In genomic region chr9:44882436-44882980, GRCm38 (mm10) we compare ENCODE assay signal across 8 mouse cellular contexts. TPM values are rescaled to one million over a fixed set of nuclear protein-coding genes. Genes with fewer than 3 reads are reported as not detected.
DNase-seq lines count a peak whose midpoint lies in the region; ATAC-seq and TF ChIP-seq lines count a peak whose summit lies in the region.

No protein-coding gene starts in this region.

- ATAC-seq in Patski, result peak; percentile 46
- peak; percentile 45 for ATAC-seq in common myeloid progenitor, adult 5-6 weeks (replicated peaks; ENCODE audit: low read depth, poor library complexity, severe bottlenecking)
- ATAC-seq in intestine, postnatal 0 days, result no peak
- peak; percentile 39; the same call in 1 of the 2 replicates for ATAC-seq in liver, embryonic 11.5 days (replicated peaks; ENCODE audit: low FRiP score)

- 0% methylated on average over 26 of the region's 27 CpGs for WGBS in intestine, postnatal 0 days
- under 1% methylated on average over 27 of the region's 27 CpGs for WGBS in liver, embryonic 11.5 days

- CTCF ChIA-PET in Patski (lab: Charles Lee), result interaction anchor here (1.0 kb wide), 1 partner anchor 38 kb away, joined by 4 read pairs; the partner anchor contains the start of gene Atp5l

- H3K9me3 ChIP-seq in intestine, postnatal 0 days (ENCODE audit: control insufficient read depth), result no peaks in the 10 kb centered on the region
- no peaks in the 10 kb centered on the region for H3K9me3 ChIP-seq in liver, embryonic 11.5 days (ENCODE audit: control insufficient read depth, low read length)

- H3K27ac ChIP-seq in intestine, postnatal 0 days (ENCODE audit: low read depth, low read length), result no peak overlapping the region
- H3K27ac ChIP-seq in liver, embryonic 11.5 days (ENCODE audit: low read depth, low read length), result peak overlapping the region; percentile 98

- 0 out of 2 replicates have a peak, but pooled peaks cover 10% of the 10 kb centered on the region for H3K4me1 ChIP-seq in intestine, postnatal 0 days (replicated peaks; ENCODE audit: control insufficient read depth, insufficient read depth, low read length)
- peaks cover 20% of the 10 kb centered on the region for H3K4me1 ChIP-seq in liver, embryonic 11.5 days (replicated peaks; ENCODE audit: control insufficient read depth, insufficient read depth, low read length)

- no peak for TF ChIP-seq CTCF in Patski (IDR thresholded peaks at IDR 0.05)
- TF ChIP-seq CTCF in intestine, postnatal 0 days (IDR thresholded peaks at IDR 0.05; ENCODE audit: low read depth), result peak; percentile 37

- H3K36me3 ChIP-seq in intestine, postnatal 0 days (ENCODE audit: control insufficient read depth, insufficient read depth), result no peaks in the 10 kb centered on the region
- H3K36me3 ChIP-seq in liver, embryonic 11.5 days (ENCODE audit: control insufficient read depth, insufficient read depth, low read length), result peaks cover 1% of the 10 kb centered on the region; the same call in 1 of the 2 replicates

- H3K9ac ChIP-seq in intestine, postnatal 0 days (ENCODE audit: low read depth, low read length), result no peak overlapping the region
- peak overlapping the region; percentile 85 for H3K9ac ChIP-seq in liver, embryonic 11.5 days (ENCODE audit: low read depth, low read length)

- H3K4me2 ChIP-seq in intestine, postnatal 0 days (replicated peaks; ENCODE audit: low read depth), result peak overlapping the region; percentile 98
- H3K4me2 ChIP-seq in liver, embryonic 11.5 days, result peak overlapping the region; percentile 99

- DNase-seq in 3T3-L1 (ENCODE audit: low read depth, low spot score) (peak; percentile 69), Patski (ENCODE audit: low read depth, low spot score) (no peak)
- peak; percentile 30 for DNase-seq in gastrocnemius, postnatal 25 days
- peak; percentile 78 for DNase-seq in liver, embryonic 11.5 days (ENCODE audit: low spot score)
- DNase-seq in naive thymus-derived CD4-positive, alpha-beta T cell, adult 2 months (ENCODE audit: low read depth), result peak; percentile 77
- DNase-seq in testis, postnatal 14 days (ENCODE audit: low spot score), result peak; percentile 47

- in situ Hi-C loops in Patski (cut with MboI; ENCODE audit: low pct_unique_long_range_greater_than_20kb), result no loop called here

- POLR2A ChIA-PET in Patski (lab: Charles Lee), result interaction anchor here (0.7 to 1.9 kb wide), 6 partner anchors 10 to 105 kb away, joined by 3 to 9 read pairs (median 4); no protein-coding TSS in a partner anchor

- peak overlapping the region; percentile 88 for H3K4me3 ChIP-seq in intestine, postnatal 0 days (ENCODE audit: low read depth, low read length)
- peak overlapping the region; percentile 99 for H3K4me3 ChIP-seq in liver, embryonic 11.5 days (ENCODE audit: low read depth, low read length)

- no peaks in the 10 kb centered on the region for H3K27me3 ChIP-seq in Patski
- H3K27me3 ChIP-seq in intestine, postnatal 0 days (replicated peaks; ENCODE audit: control insufficient read depth, insufficient read depth, low read length), result 0 out of 2 replicates have a peak, but pooled peaks cover 5% of the 10 kb centered on the region
- H3K27me3 ChIP-seq in liver, embryonic 11.5 days (replicated peaks; ENCODE audit: control insufficient read depth, insufficient read depth, low read length), result no peaks in the 10 kb centered on the region

RNA-seq across cellular contexts. Expression of gene Kmt2a, which starts 1.4 kb away (rescaled TPM):
- polyA plus RNA-seq in Patski (2021), result 22.2 TPM
- total RNA-seq in common myeloid progenitor, adult 5-6 weeks (2017), result 19.9 and 21.1 TPM in 2 replicates
- total RNA-seq in gastrocnemius, postnatal 25 days (2021), result 10 to 100 TPM; 10.0 to 15.3 TPM
- polyA plus RNA-seq in intestine, postnatal 0 days (2015; fragmentation: Nextera tagmentation; extraction: Ambion mirVana), result 2.9 and 3.4 TPM in 2 replicates
- polyA plus RNA-seq in liver, embryonic 11.5 days (2014; fragmentation: Nextera tagmentation; extraction: Ambion mirVana), result 6.8 and 9.7 TPM in 2 replicates

RNA-seq across cellular contexts. Expression of gene Atp5l, which starts 38.0 kb away (rescaled TPM):
- polyA plus RNA-seq in Patski (2021), result 440 TPM
- total RNA-seq in common myeloid progenitor, adult 5-6 weeks (2017), result 118 and 199 TPM in 2 replicates
- 100 to 1,000 TPM; 769 to 791 TPM for total RNA-seq in gastrocnemius, postnatal 25 days (2021)
- 1,311 and 1,336 TPM in 2 replicates for polyA plus RNA-seq in intestine, postnatal 0 days (2015; fragmentation: Nextera tagmentation; extraction: Ambion mirVana)
- polyA plus RNA-seq in liver, embryonic 11.5 days (2014; fragmentation: Nextera tagmentation; extraction: Ambion mirVana), result 671 and 713 TPM in 2 replicates
